Mouse (Mus musculus) granulocyte monocyte progenitor cell, adult 5-6 weeks (primary cell): ENCODE results near the gene Fam181a. TPM values are rescaled to one million over a fixed set of nuclear protein-coding genes. Genes with fewer than 3 reads are reported as not detected.

Source experiments
- ATAC-seq: replicated peaks from 2 replicates; pipeline ENCODE4 v1.8.0; 2016; ENCODE audit warnings: mild to moderate bottlenecking, moderate TSS enrichment, inconsistent platforms; ENCODE audit not compliant: poor library complexity, severe bottlenecking
- total RNA-seq, 2 experiments: library from RNA; stranded (forward) in 1 of 2; stranded (reverse) in 1 of 2; fragments of 200-712, 200-1000 nt in 1 of 2; fragments of >200 nt in 1 of 2; fragmentation: Nextera tagmentation in 1 of 2; gene quantifications; 2 replicates each; pipeline ENCODE4 v1.2.3; 2014 to 2017

The Fam181a gene
- total RNA-seq (2014; fragmentation: Nextera tagmentation): not detected in 2 replicates
- total RNA-seq (2017): not detected in 2 replicates

DNA sequence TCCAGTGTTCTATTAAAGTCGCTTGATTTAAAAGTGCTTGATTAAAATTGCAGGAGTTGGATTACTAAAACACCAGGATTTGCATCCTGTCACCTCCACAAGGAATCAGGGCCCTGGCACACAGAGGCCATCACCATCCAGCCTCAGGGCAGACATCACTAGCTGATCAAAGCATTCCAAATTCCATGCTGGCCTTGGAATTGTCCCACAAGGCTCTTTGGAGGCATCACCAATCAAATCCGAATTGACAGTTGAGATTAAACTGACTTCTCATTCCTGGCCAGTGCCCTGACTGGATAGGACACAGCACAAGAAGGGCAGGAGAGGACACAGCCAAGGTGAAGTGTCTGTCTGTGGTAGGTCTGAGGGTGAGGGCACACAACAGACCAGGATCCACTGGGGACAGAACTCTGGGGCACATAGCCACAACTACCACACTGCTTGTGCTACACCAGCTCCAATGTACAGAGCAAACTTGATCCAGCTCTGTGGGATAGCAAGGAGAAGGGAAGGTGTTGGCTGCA is at the start of gene Fam181a:
Fam181a (plus strand) TSS at position 232 of the 524 bp plus-strand sequence.
- ATAC-seq: no peak

DNA sequence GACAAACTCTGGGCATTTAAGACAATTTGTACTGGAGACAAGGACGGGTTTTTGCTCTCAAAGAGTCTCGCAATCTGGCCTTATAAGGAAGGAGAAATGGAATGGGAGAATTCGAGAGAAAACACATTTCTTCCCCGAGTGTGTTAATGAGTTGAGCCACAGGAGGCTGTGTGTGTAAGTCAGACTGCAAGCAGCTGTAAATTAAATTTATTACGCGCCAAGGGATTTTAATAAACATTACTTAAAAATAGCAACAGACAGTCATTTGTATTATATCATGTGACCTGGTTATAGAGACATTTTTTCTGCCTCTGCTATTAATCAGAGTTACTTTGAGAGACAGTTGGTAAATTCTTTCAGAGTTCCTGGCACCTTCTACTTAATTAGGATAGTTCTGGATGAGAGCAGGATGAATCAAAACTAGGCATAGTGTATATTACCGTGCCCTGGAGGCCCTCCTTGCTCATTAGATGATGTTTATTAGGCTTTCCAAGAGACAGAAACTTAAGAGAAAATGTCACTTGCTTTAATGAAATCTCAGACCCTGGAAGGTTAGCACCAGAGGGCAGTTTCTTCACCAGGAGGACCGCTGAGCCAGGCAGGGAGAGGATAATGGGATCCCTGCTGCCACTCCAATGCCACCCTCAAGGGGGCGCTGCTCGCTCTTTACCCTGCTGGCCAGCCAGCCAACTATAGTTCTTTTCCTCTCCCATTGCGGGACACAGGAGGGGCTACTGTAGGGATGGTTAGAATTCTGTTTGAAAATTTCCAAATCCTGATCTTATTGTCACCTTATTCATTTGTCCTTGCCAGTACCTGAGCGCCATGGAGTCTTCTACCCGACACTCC is 48.5 kb upstream of the Fam181a start:
- peak; percentile 55; the same call in 1 of the 2 replicates for ATAC-seq

DNA sequence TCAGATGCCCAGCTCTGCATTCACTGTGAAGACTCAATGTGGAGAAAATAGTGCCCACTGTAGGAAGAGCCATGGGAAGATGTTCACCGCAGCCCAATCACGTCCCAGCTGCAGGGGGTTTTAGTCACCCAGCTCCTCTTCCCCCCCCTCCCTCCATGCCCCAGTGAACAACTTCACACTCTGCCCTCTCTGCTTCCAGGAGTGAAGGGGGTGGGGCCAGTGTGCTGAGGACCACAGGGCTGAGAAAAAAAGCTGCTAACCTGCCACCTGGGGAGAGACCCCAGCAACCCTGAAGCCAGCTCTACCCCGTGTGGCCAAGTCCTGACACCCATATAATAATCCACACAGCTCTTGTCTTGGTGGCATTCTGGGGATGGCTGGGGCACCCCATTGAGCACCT is 44.2 kb upstream of the Fam181a start:
- no peak for ATAC-seq

DNA sequence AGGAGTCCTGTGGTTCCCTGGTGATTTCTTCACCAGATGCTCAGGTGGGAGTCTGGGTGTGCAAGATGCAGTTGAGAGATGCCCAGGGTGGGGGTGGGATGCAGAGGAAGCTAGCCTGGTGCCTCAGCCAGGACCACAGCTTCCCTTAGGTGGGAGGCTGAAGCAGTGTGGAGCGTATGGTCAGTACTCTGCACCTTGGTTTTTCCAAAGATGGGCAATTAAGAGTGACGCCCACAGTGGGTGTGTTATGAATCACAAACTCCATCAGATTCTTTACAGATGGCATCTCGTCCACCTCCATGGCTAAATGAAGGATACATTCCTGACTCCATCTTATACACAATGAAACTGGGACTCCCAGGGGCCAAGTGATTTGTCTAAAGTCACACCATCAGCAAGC is 38.6 kb upstream of the Fam181a start:
- ATAC-seq: no peak

DNA sequence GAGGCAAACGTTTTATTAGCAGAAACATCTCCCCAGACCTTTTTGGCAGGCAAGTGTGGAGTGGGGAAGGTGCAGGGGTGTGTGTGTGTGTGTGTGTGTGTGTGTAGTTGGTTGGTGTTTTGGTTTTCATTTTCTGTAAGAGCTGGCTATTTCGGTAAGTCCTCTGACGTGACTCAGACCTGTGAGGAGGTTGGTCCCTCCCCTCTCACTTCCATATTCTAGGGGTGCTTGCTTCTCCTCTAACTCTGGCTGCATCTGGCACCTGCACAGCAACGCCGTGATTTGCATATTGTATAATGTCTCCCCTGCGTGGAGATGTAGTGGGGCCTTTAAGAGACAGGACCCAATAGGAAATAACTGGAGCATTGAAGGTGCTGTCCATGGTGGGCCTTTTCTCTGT is 37.7 kb upstream of the Fam181a start:
- no peak for ATAC-seq

DNA sequence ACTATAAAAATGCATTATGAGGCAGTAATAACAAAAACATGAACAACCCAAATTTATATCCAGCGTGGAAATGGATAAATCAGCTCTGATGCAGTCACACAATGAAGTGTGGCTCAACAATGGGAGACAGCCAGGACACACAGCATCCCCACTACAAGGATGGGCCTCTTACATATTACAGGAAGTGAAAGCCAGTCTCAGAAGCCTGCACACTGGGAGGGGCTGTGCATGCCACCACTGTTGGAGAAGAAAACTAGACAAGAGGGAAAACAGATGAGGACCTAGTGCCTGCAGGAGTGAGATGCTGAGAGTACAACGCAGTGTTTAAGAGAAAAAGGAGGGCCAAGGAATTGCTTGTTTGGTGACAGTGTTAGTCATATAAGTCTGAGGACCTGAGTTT is 37.0 kb upstream of the Fam181a start:
- peak; percentile 50 for ATAC-seq

DNA sequence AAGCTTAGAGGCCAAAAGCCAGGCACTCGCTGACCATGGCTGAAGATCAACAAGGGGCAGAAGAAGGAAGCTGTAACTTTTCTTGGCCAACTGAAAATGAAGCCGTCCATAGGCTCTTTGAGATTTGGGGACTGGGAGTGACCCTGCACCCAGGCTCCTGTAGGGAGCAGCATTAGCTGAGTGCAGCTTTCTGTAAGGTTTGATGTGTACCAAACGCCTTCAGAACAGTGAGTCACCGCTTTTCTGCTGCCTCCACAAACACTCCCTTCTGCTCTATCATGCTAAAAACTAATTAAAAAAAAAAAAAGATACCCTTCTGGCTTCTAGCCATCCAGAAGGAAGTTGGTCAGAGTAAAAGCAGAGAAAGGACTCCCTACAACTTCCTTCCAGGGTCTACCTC is 34.4 kb upstream of the Fam181a start:
- no peak for ATAC-seq

DNA sequence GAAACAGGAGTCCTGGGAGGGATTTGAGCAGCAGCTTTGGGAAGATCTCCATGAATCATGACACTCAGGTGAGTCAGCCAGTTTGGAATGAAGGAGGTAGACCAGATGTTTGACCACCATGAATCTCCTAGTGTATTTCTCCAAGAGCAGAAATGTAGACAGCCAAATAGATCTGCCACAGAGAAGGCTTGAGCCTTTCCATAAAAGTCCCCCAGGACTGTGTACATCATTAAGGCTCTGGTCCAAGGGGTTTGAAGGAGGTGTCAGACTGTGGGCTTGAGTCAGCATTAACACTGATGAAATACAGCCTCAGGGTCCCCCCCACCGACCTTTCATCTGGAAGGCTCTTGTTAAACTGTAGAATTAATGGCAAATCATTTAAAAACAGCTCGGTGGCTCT is 29.3 kb upstream of the Fam181a start:
- no peak for ATAC-seq

DNA sequence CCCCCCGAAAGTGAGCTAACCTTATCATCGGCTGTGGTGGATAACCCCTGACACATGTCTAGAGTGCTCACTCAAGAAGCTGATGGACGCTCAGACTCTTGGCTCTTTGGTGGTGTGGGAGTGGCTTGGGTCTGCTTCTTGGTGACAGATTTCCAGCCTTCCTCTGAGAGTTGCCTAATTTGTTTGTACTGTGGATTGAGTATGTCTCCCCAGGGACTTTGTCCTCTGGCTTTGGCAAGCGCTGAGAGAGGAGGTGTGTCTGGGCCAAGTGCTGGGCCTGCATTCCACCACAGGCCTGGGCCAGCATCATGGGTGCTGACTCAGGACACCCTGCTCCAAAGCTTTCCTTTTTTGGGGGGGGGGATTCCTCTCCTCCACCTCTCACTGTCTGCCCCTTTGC is 28.9 kb upstream of the Fam181a start:
- no peak for ATAC-seq

DNA sequence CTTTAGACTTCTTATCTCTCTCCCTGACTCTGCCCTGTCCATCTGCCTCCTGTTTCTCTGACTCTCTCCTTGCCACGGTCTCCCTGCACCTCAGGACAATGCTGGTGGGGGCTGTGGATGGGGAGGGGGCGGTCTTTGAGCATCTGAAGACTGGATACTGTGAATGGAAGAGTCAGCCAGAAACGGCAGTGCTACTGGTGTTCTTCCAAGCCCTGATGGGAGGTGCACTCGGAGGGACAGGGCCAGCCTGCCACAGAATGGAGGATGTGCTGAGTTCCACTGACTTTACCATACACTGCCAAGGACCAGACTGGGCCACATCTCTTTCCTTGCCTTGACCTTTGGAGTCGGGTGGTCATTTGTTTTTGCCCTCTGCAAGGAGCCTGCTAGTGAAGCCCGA is 27.8 kb upstream of the Fam181a start:
- no peak for ATAC-seq

DNA sequence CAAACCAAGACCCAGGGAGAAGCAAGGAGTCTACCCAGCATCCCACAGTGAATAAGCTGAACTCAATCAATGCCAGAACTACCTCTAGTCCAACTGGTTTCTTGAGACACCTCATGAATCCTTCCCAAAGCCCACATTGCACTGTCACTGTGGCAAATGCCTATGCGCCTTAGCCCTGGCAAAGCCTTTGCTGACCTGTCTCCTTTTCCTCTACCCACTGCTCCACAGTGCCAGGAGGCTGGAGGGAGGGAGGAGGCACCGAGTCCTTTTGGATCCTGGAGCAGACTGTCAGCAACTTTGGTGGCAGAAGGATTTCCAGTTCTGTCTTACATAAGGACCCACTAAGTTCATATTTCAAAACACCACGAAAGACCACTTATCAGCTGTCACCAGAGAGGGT is 27.4 kb upstream of the Fam181a start:
- no peak for ATAC-seq

DNA sequence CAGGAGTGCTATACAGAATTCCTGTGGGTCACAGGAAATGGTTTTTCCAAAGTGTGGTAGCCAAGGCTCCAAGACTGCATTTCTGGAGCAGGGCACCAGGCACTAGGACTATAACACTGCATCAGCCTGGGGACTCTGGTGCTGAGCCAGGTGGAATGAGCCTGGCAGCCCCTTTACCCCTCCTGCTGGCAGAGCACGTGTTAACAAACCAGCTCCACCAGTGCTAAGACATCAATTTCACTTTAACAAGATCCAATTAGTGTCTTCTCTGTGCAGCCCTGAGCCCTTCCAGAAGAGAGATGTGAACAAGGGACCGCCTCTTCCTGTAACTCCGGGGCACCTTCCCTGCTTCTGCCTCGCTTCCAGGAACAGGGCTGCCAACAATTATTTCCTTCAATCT is 23.5 kb upstream of the Fam181a start:
- ATAC-seq: no peak

DNA sequence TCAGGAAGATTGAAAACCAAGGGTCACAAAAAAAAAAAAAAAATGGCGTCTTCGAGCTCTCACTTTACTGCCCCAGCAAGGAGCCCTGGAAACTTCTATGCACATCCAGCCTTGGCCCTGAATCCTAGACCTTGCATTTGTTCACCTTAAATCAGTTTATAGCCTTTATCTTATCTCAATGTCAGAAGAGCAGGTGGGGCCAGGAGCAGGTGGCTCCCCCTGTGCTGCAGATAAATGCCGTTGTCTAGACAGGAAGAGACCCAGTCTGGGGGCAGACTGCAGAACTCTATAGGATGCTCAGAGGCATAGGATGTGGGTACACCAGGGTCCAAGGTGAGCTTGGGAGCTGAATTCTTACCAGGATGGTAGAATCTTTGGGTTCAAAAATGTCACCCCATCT is 18.4 kb upstream of the Fam181a start:
- ATAC-seq: no peak

DNA sequence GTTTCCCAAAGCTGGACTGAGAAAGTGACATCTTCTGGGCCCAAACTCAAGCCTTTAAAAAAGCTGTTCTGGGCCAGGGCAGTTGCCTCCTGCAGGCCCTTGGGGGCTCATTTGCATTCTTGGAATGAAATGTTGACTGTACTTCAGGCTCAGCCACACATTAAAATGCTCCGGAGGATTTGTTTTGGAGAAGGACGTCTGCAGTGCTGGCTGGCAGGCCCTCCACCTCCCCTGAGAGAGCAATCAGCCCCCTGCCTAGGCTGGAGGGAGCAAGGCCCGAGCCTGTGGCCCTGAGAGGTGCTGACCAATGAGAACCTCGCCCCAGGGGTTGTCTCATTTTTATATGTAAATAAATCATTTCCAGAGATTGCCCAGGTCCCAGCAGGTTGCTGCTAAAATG is 14.5 kb upstream of the Fam181a start:
- no peak for ATAC-seq

DNA sequence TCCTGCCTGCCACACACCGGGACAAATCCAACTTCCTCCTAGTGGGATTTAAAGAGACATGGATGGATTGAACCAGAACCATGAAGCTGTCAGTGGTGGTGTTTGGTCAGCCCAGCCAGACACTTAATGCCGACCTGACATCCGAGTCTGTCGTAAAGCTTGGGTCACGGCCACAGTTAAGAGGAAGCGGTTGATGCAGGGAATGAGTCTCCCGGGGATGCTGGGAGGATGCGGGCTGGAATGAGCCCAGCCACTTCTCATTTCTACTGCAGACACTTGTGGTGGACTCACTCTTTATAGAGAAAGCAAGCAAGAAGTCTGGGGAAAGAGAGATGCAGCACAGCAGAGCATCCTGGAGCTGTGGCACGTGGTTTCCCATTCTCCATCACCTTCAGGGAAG is 10.3 kb upstream of the Fam181a start:
- ATAC-seq: peak; percentile 55

DNA sequence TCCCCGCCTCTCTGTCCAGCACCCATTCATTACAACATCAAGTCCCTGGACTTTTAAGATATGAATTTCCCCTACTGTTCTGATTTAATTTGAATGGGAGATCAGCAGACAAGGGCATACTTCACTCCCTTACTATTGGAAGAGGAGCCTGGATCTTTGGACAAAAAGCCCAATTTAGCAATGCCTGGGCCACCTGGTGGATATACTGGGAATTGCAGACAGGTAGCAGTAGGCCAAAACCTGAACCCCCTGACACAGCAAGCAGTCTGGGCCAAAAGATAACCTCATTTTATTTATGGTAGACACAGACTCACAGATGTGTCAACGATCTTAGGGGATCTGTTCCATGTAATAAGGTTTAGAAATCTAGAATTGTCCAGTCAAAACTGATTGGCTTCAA is 9.1 kb upstream of the Fam181a start:
- ATAC-seq: peak; percentile 57

DNA sequence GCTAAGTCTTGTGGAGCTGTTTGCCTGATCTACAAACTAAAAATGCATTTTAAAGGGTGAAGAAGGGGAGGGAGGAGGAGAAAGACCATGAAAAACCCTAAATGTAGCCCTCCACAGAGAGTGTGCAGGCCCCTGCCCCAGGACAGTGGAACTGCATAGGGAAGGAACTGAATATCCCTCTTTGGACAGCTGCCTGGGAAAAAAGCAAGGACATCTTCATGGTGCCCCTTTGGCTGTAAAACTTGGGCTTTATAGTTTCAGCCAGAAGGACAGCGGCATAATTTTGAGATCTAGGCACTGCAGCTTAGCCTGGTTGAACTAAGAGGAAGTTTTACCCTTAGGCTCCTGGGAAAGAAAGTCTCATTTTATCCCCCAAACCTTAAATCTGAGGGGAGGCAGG is 7.8 kb upstream of the Fam181a start:
- no peak for ATAC-seq

DNA sequence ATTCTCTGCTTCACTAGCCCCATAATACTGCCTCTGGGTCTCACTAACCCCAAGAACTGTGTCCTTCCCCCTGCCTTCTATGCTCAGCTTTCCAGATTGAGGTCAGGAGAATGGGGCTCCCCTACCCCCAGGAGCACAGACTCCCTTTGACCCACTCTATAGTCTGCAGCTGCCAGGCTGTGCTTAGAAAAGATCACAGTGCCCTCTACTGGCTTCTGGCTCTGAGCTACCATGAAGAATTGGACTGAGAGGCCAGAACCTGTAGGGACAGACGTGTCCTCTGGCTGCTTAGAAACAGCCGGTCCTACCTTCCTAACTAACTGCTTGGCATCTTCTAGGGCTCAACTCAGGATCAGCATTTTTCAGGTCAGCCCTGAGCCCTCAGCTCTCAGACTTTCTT is 4.6 kb upstream of the Fam181a start:
- no peak for ATAC-seq

DNA sequence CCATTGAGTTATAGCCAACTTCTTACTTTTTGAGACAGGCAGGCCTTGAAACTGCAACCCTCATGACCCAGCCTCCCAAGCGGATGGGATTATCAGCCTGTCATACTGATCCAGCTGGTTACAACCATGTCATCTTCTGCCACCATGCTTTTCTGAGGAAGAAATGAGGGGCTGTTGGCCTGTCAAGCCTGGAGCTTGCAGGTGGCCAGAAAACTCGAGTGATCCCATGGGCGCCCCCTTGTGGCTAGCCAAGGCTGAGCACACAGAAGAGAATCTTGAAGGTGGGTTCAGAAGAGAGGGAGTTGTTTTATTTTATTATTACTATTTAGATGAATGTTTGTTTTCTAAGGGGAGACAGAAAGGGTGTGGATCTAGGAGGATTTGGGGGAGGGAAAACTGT is 4.1 kb upstream of the Fam181a start:
- ATAC-seq: peak; percentile 76

DNA sequence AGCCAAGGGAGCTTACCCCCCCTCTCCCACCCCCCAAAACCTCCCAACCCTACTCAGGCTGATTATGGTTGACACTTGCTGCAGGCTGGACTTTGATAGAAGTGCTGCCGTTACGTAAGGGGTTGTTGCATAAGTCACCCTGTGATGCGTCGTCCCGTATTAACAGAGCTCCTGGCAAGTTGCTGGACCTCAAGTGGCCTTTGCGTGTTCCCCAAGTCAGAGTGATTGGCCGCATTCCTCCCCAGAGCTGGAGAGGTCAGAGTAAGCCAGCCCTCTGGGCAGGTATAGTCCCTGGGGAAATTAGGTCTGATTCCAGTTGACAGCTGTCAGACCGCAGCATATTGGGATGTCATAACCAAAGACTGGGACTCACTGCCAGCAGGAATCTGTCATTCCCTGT is 1.1 kb downstream of the Fam181a start:
- ATAC-seq: 0 out of 2 replicates have a peak, but pooled peaks have one; percentile 12

DNA sequence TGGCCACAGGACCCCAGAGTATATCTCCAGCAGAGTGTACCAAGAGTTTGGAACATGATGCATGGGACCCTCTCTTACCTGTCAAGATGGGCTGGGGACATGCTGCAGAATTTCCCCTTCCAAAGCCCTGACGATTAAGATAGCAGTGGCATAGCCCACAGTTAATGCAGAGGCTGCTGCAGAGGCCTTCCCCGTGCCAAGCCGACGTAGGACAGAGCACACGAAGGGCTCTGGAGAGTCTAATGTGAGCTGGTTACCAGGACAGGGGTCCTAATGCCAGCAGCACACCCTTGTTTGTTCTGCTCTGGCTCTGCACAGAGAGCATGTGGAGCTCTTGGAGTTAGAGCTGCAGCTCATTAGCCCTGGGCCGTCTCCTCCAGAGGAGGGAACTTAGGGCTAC is 2.5 kb downstream of the Fam181a start:
- ATAC-seq: no peak
